Comparison of ENCODE assay signal across 8 mouse cellular contexts in the genomic region with DNA sequence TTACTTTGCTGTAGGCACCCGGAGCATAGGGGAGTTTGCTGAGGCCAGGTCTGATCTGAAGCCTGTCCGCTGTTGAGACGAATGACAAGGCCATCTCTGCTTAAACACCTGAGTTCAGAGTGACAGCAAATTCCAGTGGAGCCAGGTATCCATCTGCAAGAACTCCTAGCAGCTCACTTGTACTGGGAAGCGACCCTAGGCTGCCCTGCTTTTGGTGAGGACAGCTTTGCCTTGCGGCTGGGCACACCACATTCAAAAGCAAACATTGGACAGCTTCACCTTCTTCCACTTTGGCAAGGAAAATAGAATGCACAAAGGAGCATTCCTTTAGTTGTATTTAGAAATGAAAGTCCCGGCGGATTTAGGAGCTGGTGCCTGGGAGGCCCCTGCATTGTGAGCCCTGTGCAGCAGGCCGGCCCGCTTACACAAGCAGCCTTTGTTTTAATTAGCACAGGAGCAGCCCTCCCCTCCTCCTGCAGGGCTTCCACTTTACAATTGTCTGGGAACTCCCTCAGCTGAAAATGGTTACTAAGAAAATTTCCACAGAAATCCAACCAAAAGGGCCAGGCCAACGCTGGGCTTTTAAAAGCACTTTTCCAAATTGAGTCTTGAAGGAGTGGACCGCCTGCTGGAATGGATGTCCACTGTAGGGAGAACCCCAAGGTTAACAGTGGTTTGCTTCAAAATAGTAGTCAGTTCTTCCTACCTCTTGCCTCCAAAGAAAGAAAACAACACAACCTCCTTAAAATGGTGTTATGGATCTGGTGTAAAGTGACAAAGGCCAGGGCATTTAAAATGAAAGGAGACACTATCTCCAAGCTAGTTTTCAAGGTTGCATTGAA.
A peak's percentile ranks its signal among the peaks of the same experiment; 100 is the strongest.
DNase-seq lines count a peak whose midpoint lies in the region; ATAC-seq and TF ChIP-seq lines count a peak whose summit lies in the region.

No protein-coding gene starts in this region.

- H3K9me3 ChIP-seq in embryonic facial prominence, embryonic 10.5 days = no peaks in the 10 kb centered on the region
- no peaks in the 10 kb centered on the region for H3K9me3 ChIP-seq in midbrain, embryonic 13.5 days

- DNase-seq in gastrocnemius, postnatal 10 days = peak; percentile 27
- DNase-seq in gastrocnemius, adult 18-20 months (ENCODE audit: low spot score) = no peak
- peak; percentile 51 for DNase-seq in embryonic facial prominence, embryonic 10.5 days (ENCODE audit: low spot score)
- peak; percentile 42 to 46 for DNase-seq in heart, adult 9 months (ENCODE audit: low spot score in 2 of 2)
- DNase-seq in kidney, postnatal 10 days = peak; percentile 34
- no peak for DNase-seq in thymus, adult 2 months
- DNase-seq in thymus, postnatal 36 days = no peak

- peak overlapping the region; percentile 73 for H3K27ac ChIP-seq in embryonic facial prominence, embryonic 10.5 days (replicated peaks)
- peak overlapping the region; percentile 59 for H3K27ac ChIP-seq in midbrain, embryonic 13.5 days
- H3K27ac ChIP-seq in thymus, adult 2 months (ENCODE audit: control insufficient read depth, insufficient read depth, low read length) = no peak overlapping the region

- no peak for TF ChIP-seq CTCF in thymus, adult 2 months (IDR thresholded peaks at IDR 0.05; ENCODE audit: borderline replicate concordance, control insufficient read depth, extremely low read depth, insufficient read depth, low read length, poor library complexity)

- no peaks in the 10 kb centered on the region for H3K36me3 ChIP-seq in embryonic facial prominence, embryonic 10.5 days (replicated peaks)
- no peaks in the 10 kb centered on the region for H3K36me3 ChIP-seq in midbrain, embryonic 13.5 days
- H3K36me3 ChIP-seq in thymus, adult 2 months (ENCODE audit: control insufficient read depth, insufficient read depth, low read length) = no peaks in the 10 kb centered on the region

- TF ChIP-seq POLR2A in thymus, adult 2 months (IDR thresholded peaks at IDR 0.05; ENCODE audit: control insufficient read depth, extremely low read depth, insufficient read depth, low read length, poor library complexity) = no peak

- WGBS in embryonic facial prominence, embryonic 10.5 days = 16% methylated on average over 11 of the region's 11 CpGs
- 12% methylated on average over 11 of the region's 11 CpGs for WGBS in midbrain, embryonic 13.5 days
- WGBS in thymus, adult 2 months = 84% methylated on average over 11 of the region's 11 CpGs

- peaks cover 26% of the 10 kb centered on the region for H3K4me1 ChIP-seq in embryonic facial prominence, embryonic 10.5 days
- peaks cover 26% of the 10 kb centered on the region for H3K4me1 ChIP-seq in midbrain, embryonic 13.5 days (replicated peaks)
- H3K4me1 ChIP-seq in thymus, adult 2 months (replicated peaks; ENCODE audit: control insufficient read depth, insufficient read depth, low read length) = no peaks in the 10 kb centered on the region

- H3K9ac ChIP-seq in midbrain, embryonic 13.5 days (replicated peaks) = 0 out of 2 replicates have a peak overlapping the region, but pooled peaks have one; percentile 25

- peak; percentile 92 for ATAC-seq in midbrain, embryonic 13.5 days

- H3K4me2 ChIP-seq in midbrain, embryonic 13.5 days (replicated peaks) = peak overlapping the region; percentile 15; the same call in 1 of the 2 replicates

- H3K27me3 ChIP-seq in embryonic facial prominence, embryonic 10.5 days (replicated peaks; ENCODE audit: low read depth, poor library complexity, severe bottlenecking) = 0 out of 2 replicates have a peak, but pooled peaks cover 8% of the 10 kb centered on the region
- no peaks in the 10 kb centered on the region for H3K27me3 ChIP-seq in midbrain, embryonic 13.5 days
- H3K27me3 ChIP-seq in thymus, adult 2 months (ENCODE audit: control insufficient read depth, insufficient read depth, low read length) = no peaks in the 10 kb centered on the region

- H3K4me3 ChIP-seq in embryonic facial prominence, embryonic 10.5 days = peak overlapping the region; percentile 23; the same call in 1 of the 2 replicates
- H3K4me3 ChIP-seq in midbrain, embryonic 13.5 days (replicated peaks) = no peak overlapping the region
- no peak overlapping the region for H3K4me3 ChIP-seq in thymus, adult 2 months (ENCODE audit: control insufficient read depth, insufficient read depth, low read length)

Comparison
In these comparisons a context has a peak if more than half of its experiments do, and no peak if none do; other contexts are left out.
1. DNase-seq: peak in gastrocnemius, postnatal 10 days (single experiment), embryonic facial prominence, embryonic 10.5 days (single experiment), heart, adult 9 months (2 of 2) and kidney, postnatal 10 days (single experiment); none in gastrocnemius, adult 18-20 months (single experiment), thymus, adult 2 months (single experiment) and thymus, postnatal 36 days (0 of 2).